Mouse (Mus musculus) megakaryocyte, embryonic 14.5 days (primary cell): ENCODE measurements at regions not wholly inside any gene's neighbourhood (a gene's known extent, or its start where the extent isn't known, plus 50 kb on each side); places are given as distances from the start of the nearest gene placed in this dataset.

Experiments used
- FLI1 ChIP-seq: IDR thresholded peaks from 2 replicates; pipeline ENCODE4 v1.6.1; 2012; ENCODE audit warnings: low read length, inconsistent platforms, mixed read lengths
- GATA1 ChIP-seq: IDR thresholded peaks from 3 replicates; pipeline ENCODE4 v1.6.1; 2012; ENCODE audit warnings: mixed read lengths, low read length, inconsistent platforms, borderline replicate concordance

GRCm38 (mm10) chr7:111191674-111192073 lies 108.8 kb upstream of the Eif4g2 start:
- TF ChIP-seq GATA1 (no peak), FLI1 (no peak)
